Mouse (Mus musculus) induced T-regulatory cell, adult 2 months (primary cell): ENCODE measurements around the gene Erc2.

Experiments
- DNase-seq: peaks from one replicate; pipeline ENCODE4 v3.0.0-alpha.2; 2012; ENCODE audit warnings: low read depth

Erc2 gene

GRCm38 (mm10) chr14:28192711-28193364, 570.6 kb downstream of the Erc2 start:
- no peak for DNase-seq

GRCm38 (mm10) chr14:28203874-28204273, 581.6 kb downstream of the Erc2 start:
- DNase-seq = no peak

GRCm38 (mm10) chr14:28206303-28206702, 584.1 kb downstream of the Erc2 start:
- DNase-seq = no peak

GRCm38 (mm10) chr14:28225550-28225949, 603.3 kb downstream of the Erc2 start:
- DNase-seq = no peak

DNA sequence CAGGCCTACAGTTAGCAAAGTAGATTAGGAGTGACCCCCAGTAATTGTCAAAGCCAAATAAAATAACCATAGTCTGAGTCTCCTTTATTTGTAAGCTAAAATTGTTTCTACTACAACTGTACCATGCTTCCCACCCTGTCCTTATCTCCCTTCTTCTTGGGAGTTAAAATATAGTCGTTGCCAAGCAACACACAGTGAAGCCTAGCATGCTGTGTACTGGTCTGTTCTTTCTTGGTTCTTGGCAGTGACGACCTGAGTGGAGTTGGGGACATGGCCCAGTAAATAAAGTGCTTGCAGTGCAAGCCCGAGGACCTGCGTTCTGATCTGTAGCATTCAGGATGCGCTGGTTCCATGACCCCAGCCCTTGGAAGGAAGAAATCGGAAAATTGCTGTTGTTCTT, 608.3 kb downstream of the Erc2 start:
- DNase-seq = no peak

- no peak for DNase-seq
Measured at GRCm38 (mm10) chr14:28231241-28231640, 609.0 kb downstream of the Erc2 start.

- DNase-seq = no peak
Measured at GRCm38 (mm10) chr14:28238336-28239048, 616.3 kb downstream of the Erc2 start.

- no peak for DNase-seq
Measured at GRCm38 (mm10) chr14:28240111-28240510, 617.9 kb downstream of the Erc2 start.

- DNase-seq = no peak
Measured at GRCm38 (mm10) chr14:28242743-28243142, 620.5 kb downstream of the Erc2 start.

DNA sequence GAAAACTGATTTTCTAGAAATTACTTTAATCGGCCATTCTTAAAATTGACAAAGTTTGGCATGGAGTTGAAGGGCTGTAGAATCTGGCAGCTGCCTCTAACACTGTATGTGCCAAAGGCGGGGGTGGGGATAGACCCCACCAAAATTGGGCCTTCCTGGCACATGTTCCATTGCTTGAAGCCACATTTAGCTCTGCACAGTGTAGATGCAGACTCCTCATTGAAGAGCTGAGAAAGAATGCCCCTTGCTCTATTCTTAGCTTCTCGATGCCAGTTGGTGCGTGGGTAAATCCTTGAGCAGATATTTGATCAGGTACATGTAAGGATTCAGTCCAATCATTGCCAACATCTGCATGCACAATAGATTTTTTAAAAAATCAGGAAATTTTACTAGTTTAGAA, 621.2 kb downstream of the Erc2 start:
- no peak for DNase-seq

- no peak for DNase-seq
Measured at GRCm38 (mm10) chr14:28262706-28263105, 640.5 kb downstream of the Erc2 start.

- no peak for DNase-seq
Measured at GRCm38 (mm10) chr14:28267367-28267766, 645.1 kb downstream of the Erc2 start.

GRCm38 (mm10) chr14:28271846-28272245, 649.6 kb downstream of the Erc2 start:
- DNase-seq = no peak

DNA sequence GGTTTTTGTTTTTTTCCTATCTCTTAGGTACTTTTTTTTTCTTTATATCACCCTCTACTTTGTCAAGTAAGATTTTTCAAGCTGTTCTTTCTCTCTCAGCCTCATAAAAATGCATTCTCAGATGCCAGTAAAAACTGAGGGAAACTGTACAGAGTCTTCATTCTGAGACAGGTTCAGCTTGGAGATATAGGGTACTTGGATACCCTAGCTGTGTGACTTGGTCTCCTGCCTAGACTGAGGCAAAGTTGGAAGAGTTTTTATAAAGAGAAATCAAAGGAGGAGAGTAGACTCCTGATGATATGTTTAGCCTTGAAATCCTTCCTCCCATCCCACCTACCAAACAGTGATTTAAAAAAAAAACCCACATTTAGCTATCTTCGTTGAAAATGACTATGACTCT, 651.4 kb downstream of the Erc2 start:
- no peak for DNase-seq

DNA sequence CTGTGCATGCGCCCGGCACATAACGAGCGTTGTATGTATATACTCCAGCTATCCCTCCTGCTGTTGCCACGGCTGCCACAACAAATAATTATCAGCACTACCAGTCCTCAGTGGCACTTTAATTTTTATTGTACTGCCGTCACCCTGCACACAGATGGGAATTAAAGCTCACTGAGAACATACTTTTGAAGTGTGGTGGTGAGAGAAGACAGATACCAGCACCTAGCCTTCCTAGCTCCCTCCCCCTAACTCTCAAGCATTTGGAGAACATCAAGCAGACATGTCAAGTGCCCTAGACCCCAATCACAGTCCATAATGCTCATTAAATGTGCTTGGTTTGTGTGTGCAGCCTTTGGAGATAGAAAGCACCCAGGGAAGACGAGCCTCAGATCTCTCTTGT, 652.6 kb downstream of the Erc2 start:
- DNase-seq = no peak

- DNase-seq = no peak
Measured at GRCm38 (mm10) chr14:28278951-28279350, 656.7 kb downstream of the Erc2 start.

DNA sequence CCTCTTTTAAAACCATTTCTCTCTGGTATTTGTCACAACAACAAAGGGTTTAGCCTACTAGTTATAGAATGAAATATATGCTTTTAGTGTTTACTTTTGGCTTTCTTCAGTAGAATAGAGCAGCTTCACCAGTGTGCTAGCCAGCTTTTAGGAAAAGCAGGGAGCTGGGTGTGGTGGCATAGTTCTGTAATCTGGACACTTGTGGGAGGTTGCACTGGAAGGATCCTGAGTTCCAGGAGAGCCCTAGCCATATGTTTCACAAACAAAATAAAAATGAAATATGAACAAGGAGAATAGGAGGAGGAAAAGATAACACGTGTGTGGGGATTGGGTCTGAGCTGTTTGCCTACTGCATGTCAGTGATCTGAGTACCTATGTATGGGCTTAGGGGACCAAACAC, 658.1 kb downstream of the Erc2 start:
- no peak for DNase-seq

DNA sequence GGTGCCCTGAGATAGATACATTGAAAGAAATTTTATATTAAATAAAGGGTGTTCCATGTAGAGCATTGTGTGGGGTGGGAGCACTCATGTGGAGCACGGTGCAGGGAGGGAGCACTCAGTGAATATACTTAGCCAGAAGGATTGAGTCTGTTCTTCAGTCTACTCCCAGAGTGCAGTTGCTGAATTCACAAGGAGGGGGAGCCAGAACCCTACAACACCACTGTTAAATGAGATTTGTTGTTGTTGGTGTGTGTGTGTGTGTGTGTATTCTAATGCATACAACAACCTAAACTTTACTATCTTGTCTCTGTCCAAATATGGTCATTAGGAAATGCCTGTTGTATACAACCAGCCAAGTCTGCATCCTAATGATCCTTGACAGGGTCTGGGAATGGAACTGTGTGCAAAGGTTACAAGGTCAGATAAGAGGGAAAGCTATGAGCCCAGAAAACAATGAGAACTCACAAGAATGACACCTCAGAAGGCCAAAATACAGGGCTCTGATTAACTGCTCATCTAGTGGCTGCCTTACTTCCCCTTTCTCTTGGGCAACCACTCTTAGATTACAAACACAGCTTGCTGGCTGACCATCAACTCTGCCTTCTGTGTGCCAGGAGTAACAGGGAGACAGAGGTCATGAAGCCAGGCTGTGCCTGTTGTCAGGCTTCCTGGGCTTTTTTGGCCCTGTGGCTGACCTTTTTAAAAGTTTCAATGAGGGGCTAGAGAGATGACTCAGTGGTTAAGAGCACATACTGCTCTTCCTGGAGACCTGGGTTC, 661.3 kb downstream of the Erc2 start:
- DNase-seq = no peak

- no peak for DNase-seq
Measured at GRCm38 (mm10) chr14:28286511-28286910, 664.3 kb downstream of the Erc2 start.

GRCm38 (mm10) chr14:28288196-28288595, 666.0 kb downstream of the Erc2 start:
- no peak for DNase-seq

DNA sequence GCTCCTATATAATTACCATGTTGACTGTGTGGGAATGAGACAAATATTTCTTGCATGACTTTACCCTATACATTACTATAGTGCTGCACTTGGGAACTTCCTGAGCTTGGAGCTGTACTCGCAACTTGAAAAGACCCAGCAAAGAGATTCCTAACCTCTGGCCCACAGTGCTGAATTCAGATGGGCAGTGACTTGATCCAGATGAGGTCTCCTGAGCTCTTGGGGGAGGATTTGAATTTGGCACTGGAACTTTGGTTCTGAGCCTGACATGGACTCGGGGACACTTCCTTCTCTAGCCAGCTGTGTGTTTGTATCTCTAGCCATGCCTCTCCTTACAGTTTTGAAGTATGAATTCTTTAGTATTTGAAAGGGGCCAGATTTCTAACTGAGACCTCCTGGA, 666.7 kb downstream of the Erc2 start:
- no peak for DNase-seq

GRCm38 (mm10) chr14:28293921-28294320, 671.7 kb downstream of the Erc2 start:
- no peak for DNase-seq

DNA sequence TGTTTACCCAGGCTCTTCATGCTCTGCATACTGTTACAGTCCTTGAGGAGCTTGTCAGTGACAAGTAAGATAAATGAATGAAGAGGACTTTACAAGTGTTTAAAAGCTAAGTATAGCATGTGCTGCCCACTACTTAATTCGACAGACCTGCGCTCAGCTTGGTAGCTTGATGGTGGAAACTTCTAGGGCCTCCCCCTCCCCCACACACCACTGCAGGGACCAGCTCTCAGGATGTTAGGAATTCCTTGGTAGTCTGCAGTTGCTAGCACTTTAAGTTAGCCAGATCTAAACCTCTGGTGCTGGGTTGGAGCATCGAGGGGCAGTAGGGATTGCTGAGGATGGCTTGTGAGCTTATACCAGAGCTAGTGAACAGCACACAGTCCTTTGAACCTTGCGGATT, 672.9 kb downstream of the Erc2 start:
- no peak for DNase-seq
